Mouse (Mus musculus): ENCODE results near the gene Mgat4a.

Mgat4a gene

GRCm38 (mm10) chr1:37491672-37492071, 49.1 kb downstream of the Mgat4a start:
- DNase-seq: no peak

- no peak for DNase-seq
Observed at GRCm38 (mm10) chr1:37490691-37491212, 50.1 kb downstream of the Mgat4a start.

- DNase-seq: no peak
Observed at GRCm38 (mm10) chr1:37488531-37488930, 52.3 kb downstream of the Mgat4a start.

- DNase-seq: no peak
Observed at GRCm38 (mm10) chr1:37486994-37487393, 53.8 kb downstream of the Mgat4a start.

- no peak for DNase-seq
Observed at GRCm38 (mm10) chr1:37486439-37486838, 54.4 kb downstream of the Mgat4a start.

GRCm38 (mm10) chr1:37484612-37485011, 56.2 kb downstream of the Mgat4a start:
- no peak for DNase-seq

GRCm38 (mm10) chr1:37481331-37481730, 59.5 kb downstream of the Mgat4a start:
- DNase-seq: no peak

GRCm38 (mm10) chr1:37480731-37481130, 60.1 kb downstream of the Mgat4a start:
- DNase-seq: no peak

- no peak for DNase-seq
Observed at GRCm38 (mm10) chr1:37479759-37480158, 61.1 kb downstream of the Mgat4a start.

GRCm38 (mm10) chr1:37479074-37479473, 61.7 kb downstream of the Mgat4a start:
- DNase-seq: no peak

- no peak for DNase-seq
Observed at GRCm38 (mm10) chr1:37478416-37478815, 62.4 kb downstream of the Mgat4a start.

GRCm38 (mm10) chr1:37477928-37478327, 62.9 kb downstream of the Mgat4a start:
- DNase-seq: peak; percentile 22

- no peak for DNase-seq
Observed at GRCm38 (mm10) chr1:37477250-37477649, 63.6 kb downstream of the Mgat4a start.

- DNase-seq: no peak
Observed at GRCm38 (mm10) chr1:37475312-37475711, 65.5 kb downstream of the Mgat4a start.

- DNase-seq: no peak
Observed at GRCm38 (mm10) chr1:37474634-37475190, 66.1 kb downstream of the Mgat4a start.

- DNase-seq: no peak
Observed at GRCm38 (mm10) chr1:37474046-37474445, 66.8 kb downstream of the Mgat4a start.

- DNase-seq: no peak
Observed at GRCm38 (mm10) chr1:37473251-37473650, 67.6 kb downstream of the Mgat4a start.

GRCm38 (mm10) chr1:37471179-37472148, 69.4 kb downstream of the Mgat4a start:
- no peak for DNase-seq

GRCm38 (mm10) chr1:37469007-37469406, 71.8 kb downstream of the Mgat4a start:
- no peak for DNase-seq

GRCm38 (mm10) chr1:37467806-37468205, 73.0 kb downstream of the Mgat4a start:
- DNase-seq: no peak

- no peak for DNase-seq
Observed at GRCm38 (mm10) chr1:37466322-37466995, 74.4 kb downstream of the Mgat4a start.

GRCm38 (mm10) chr1:37464878-37465452, 75.9 kb downstream of the Mgat4a start:
- DNase-seq: no peak

GRCm38 (mm10) chr1:37457546-37457945, 83.3 kb downstream of the Mgat4a start:
- no peak for DNase-seq

Data from cerebellum, adult 9-10 months (tissue).